Mouse (Mus musculus): ENCODE results near the gene Gm3336.

Gm3336 gene

GRCm38 (mm10) chr8:70718297-70718696 lies at the start of gene Gm3336:
Gene Gm3336 (plus strand): TSS chr8:70718543.
- peak; percentile 81 to 86 for DNase-seq

- DNase-seq = no peak
Observed at GRCm38 (mm10) chr8:70671615-70672324, 46.6 kb upstream of the Gm3336 start.

GRCm38 (mm10) chr8:70672325-70673078 lies 45.8 kb upstream of the Gm3336 start:
- DNase-seq = no peak

GRCm38 (mm10) chr8:70673079-70673856 lies 45.1 kb upstream of the Gm3336 start, which contains the start of gene Lsm4:
Gene Lsm4 (plus strand): TSS chr8:70673248.
- peak; percentile 98 to 100 for DNase-seq

GRCm38 (mm10) chr8:70674109-70674508 lies 44.2 kb upstream of the Gm3336 start:
- DNase-seq = no peak

- DNase-seq = no peak
Observed at GRCm38 (mm10) chr8:70674716-70675115, 43.6 kb upstream of the Gm3336 start.

- DNase-seq = no peak
Observed at GRCm38 (mm10) chr8:70675336-70675735, 43.0 kb upstream of the Gm3336 start.

- DNase-seq = no peak
Observed at GRCm38 (mm10) chr8:70677451-70678080, 40.8 kb upstream of the Gm3336 start.

- DNase-seq = no peak
Observed at GRCm38 (mm10) chr8:70678679-70679078, 39.7 kb upstream of the Gm3336 start.

- DNase-seq = no peak
Observed at GRCm38 (mm10) chr8:70679404-70679803, 38.9 kb upstream of the Gm3336 start.

GRCm38 (mm10) chr8:70680039-70680438 lies 38.3 kb upstream of the Gm3336 start:
- no peak for DNase-seq

- DNase-seq = no peak
Observed at GRCm38 (mm10) chr8:70681410-70681809, 36.9 kb upstream of the Gm3336 start.

- no peak for DNase-seq
Observed at GRCm38 (mm10) chr8:70682193-70682592, 36.1 kb upstream of the Gm3336 start.

- no peak for DNase-seq
Observed at GRCm38 (mm10) chr8:70682692-70683091, 35.7 kb upstream of the Gm3336 start.

GRCm38 (mm10) chr8:70684291-70684690 lies 34.1 kb upstream of the Gm3336 start:
- DNase-seq = no peak

GRCm38 (mm10) chr8:70687576-70687975 lies 30.8 kb upstream of the Gm3336 start:
- peak; percentile 68 to 78 for DNase-seq

GRCm38 (mm10) chr8:70688136-70688535 lies 30.2 kb upstream of the Gm3336 start:
- no peak for DNase-seq

GRCm38 (mm10) chr8:70689892-70690390 lies 28.4 kb upstream of the Gm3336 start:
- DNase-seq = no peak

- DNase-seq = no peak
Observed at GRCm38 (mm10) chr8:70691230-70691629, 27.1 kb upstream of the Gm3336 start.

GRCm38 (mm10) chr8:70691727-70692231 lies 26.6 kb upstream of the Gm3336 start:
- DNase-seq = no peak

GRCm38 (mm10) chr8:70693636-70694035 lies 24.7 kb upstream of the Gm3336 start:
- no peak for DNase-seq

GRCm38 (mm10) chr8:70695318-70696018 lies 22.9 kb upstream of the Gm3336 start:
- DNase-seq = peak; percentile 66 to 73
